Mouse (Mus musculus) forebrain, postnatal 0 days (tissue): ENCODE measurements around the gene Gm5767. TPM values are rescaled to one million over a fixed set of nuclear protein-coding genes. Genes with fewer than 3 reads are reported as not detected.

Experiments used
- ATAC-seq: fragments of 200-750 bp; cut with Nextera tagmentation; 2 replicates; pipeline ENCODE4 v1.8.0; 2017; ENCODE audit warnings: mild to moderate bottlenecking, moderate library complexity
- DNase-seq: peaks from one replicate; pipeline ENCODE4 v3.0.0-alpha.2; 2015
- H3K27ac ChIP-seq: fragments of 300-500 bp; sonication (generic); 2 replicates; pipeline ENCODE4 v1.5.1; 2014; ENCODE audit warnings: low read depth, mild to moderate bottlenecking, antibody characterized with exemption, low read length, moderate library complexity, mixed read lengths
- H3K27me3 ChIP-seq: fragments of 300-500 bp; sonication (generic); 2 replicates; pipeline ENCODE4 v1.6.1; 2014; ENCODE audit warnings: mild to moderate bottlenecking, low read length, mixed read lengths; ENCODE audit not compliant: insufficient read depth
- H3K36me3 ChIP-seq: fragments of 300-500 bp; sonication (generic); 2 replicates; pipeline ENCODE4 v1.6.1; 2014; ENCODE audit warnings: mild to moderate bottlenecking, moderate library complexity; ENCODE audit not compliant: insufficient read depth
- H3K4me1 ChIP-seq: fragments of 300-500 bp; sonication (generic); 2 replicates; pipeline ENCODE4 v1.6.1; 2014; ENCODE audit warnings: antibody characterized with exemption; ENCODE audit not compliant: insufficient read depth
- H3K4me2 ChIP-seq: fragments of 300-500 bp; sonication (generic); 2 replicates; pipeline ENCODE4 v1.6.1; 2014; ENCODE audit warnings: low read depth, mild to moderate bottlenecking, moderate library complexity
- H3K4me3 ChIP-seq: fragments of 300-500 bp; sonication (generic); 2 replicates; pipeline ENCODE4 v1.5.1; 2014; ENCODE audit warnings: low read depth, low read length, mixed read lengths
- H3K9ac ChIP-seq: fragments of 300-500 bp; sonication (generic); 2 replicates; pipeline ENCODE4 v1.6.1; 2014; ENCODE audit warnings: mild to moderate bottlenecking
- H3K9me3 ChIP-seq: fragments of 300-500 bp; sonication (generic); 2 replicates; pipeline ENCODE4 v1.6.1; 2016; ENCODE audit warnings: low read length
- CTCF ChIP-seq: sonication (generic); IDR thresholded peaks from 2 replicates; pipeline ENCODE4 v1.5.1; 2016; ENCODE audit warnings: antibody characterized with exemption, control low read depth, low read depth
- WGBS: fragments of 180-500 bp; shearing (Covaris S2); extraction: QIAGEN DNeasy Blood & Tissue Kit; methylation state at CpG from one replicate; pipeline ENCODE4 v1.1.7; 2014; 5-methylcytosine and 5-hydroxymethylcytosine counted together
- polyA plus RNA-seq: library from polyadenylated mRNA; unstranded; fragments of >200 nt; fragmentation: Nextera tagmentation; extraction: Ambion mirVana; gene quantifications from 2 replicates; pipeline ENCODE4 v1.2.1, GENCODE M21; 2015
- total RNA-seq: library from RNA; depleted of rRNA; stranded (reverse); fragments of >200 nt; gene quantifications from 2 replicates; pipeline ENCODE4 v1.2.3, GENCODE M21; 2014

Gm5767 gene
- total and polyA plus RNA-seq, 2 experiments from 2014 or later, result not detected

- ATAC-seq, result no peak
- Histone ChIP-seq H3K4me3 (no peak overlapping the region), H3K9me3 (no peaks in the 10 kb centered on the region), H3K9ac (no peak overlapping the region), H3K4me2 (no peak overlapping the region), H3K4me1 (no peaks in the 10 kb centered on the region), H3K36me3 (peaks cover 87% of the 10 kb centered on the region), H3K27me3 (no peaks in the 10 kb centered on the region), H3K27ac (no peak overlapping the region)
- TF ChIP-seq CTCF, result no peak
- WGBS, result 77% methylated on average over 3 of the region's 3 CpGs
- DNase-seq, result no peak
Measured at GRCm38 (mm10) chr16:8700586-8700985, 20.0 kb downstream of the Gm5767 start.

- no peak for TF ChIP-seq CTCF
- DNase-seq (no peak), ATAC-seq (no peak)
- 60% methylated on average over 9 of the region's 9 CpGs for WGBS
- H3K4me1 ChIP-seq, result no peaks in the 10 kb centered on the region
- no peak overlapping the region for H3K4me2 ChIP-seq
- no peak overlapping the region for H3K27ac ChIP-seq
- peaks cover 69% of the 10 kb centered on the region for H3K36me3 ChIP-seq
- no peaks in the 10 kb centered on the region for H3K27me3 ChIP-seq
- H3K9me3 ChIP-seq, result no peaks in the 10 kb centered on the region
- H3K4me3 ChIP-seq, result no peak overlapping the region
- H3K9ac ChIP-seq, result no peak overlapping the region
Measured at GRCm38 (mm10) chr16:8711998-8712397, 31.4 kb downstream of the Gm5767 start.

- ATAC-seq, result no peak
- no peaks in the 10 kb centered on the region for H3K9me3 ChIP-seq
- DNase-seq, result no peak
- H3K36me3 ChIP-seq, result peaks cover 41% of the 10 kb centered on the region
- H3K4me3 ChIP-seq, result no peak overlapping the region
- TF ChIP-seq CTCF, result no peak
- H3K27me3 ChIP-seq, result no peaks in the 10 kb centered on the region
- H3K4me1 ChIP-seq, result no peaks in the 10 kb centered on the region
- 78% methylated on average over 5 of the region's 5 CpGs for WGBS
- no peak overlapping the region for H3K9ac ChIP-seq
- no peak overlapping the region for H3K4me2 ChIP-seq
- no peak overlapping the region for H3K27ac ChIP-seq
Measured at GRCm38 (mm10) chr16:8714851-8715250, 34.3 kb downstream of the Gm5767 start.

GRCm38 (mm10) chr16:8715513-8716080 is 35.0 kb downstream of the Gm5767 start:
- TF ChIP-seq CTCF, result no peak

DNA sequence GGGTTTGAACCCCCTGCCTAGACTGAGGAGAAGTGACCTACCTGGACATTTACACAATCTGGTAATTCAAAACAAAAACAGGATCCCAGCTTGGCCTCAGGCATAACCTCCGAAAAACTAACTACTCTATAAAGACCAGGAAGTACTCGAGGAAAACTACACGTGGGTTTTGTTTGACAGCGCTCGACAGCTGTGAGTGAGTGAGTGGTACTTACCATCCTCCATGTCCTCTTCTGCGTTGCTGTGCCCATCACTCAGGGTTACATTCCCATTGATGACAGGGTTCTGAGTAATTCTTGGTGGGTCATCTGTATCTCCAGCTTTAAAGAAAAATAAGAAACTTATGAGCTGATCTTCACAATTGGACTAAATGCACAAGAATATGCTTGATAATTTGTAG is 35.7 kb downstream of the Gm5767 start:
- Histone ChIP-seq H3K4me3 (no peak overlapping the region), H3K4me2 (no peak overlapping the region), H3K4me1 (no peaks in the 10 kb centered on the region), H3K9ac (no peak overlapping the region), H3K27ac (no peak overlapping the region), H3K27me3 (no peaks in the 10 kb centered on the region), H3K36me3 (peaks cover 31% of the 10 kb centered on the region), H3K9me3 (no peaks in the 10 kb centered on the region)
- TF ChIP-seq CTCF, result no peak
- ATAC-seq (no peak), DNase-seq (no peak)
- WGBS, result 76% methylated on average over 6 of the region's 6 CpGs

More at GRCm38 (mm10) chr16:8715513-8716080, 35.0 kb downstream of the Gm5767 start:
- Histone ChIP-seq H3K36me3 (peaks cover 34% of the 10 kb centered on the region), H3K27me3 (no peaks in the 10 kb centered on the region), H3K4me2 (no peak overlapping the region), H3K27ac (no peak overlapping the region), H3K4me1 (no peaks in the 10 kb centered on the region), H3K9me3 (no peaks in the 10 kb centered on the region), H3K9ac (no peak overlapping the region), H3K4me3 (no peak overlapping the region)
- ATAC-seq (no peak), DNase-seq (no peak)
- WGBS, result 74% methylated on average over 10 of the region's 10 CpGs

GRCm38 (mm10) chr16:8717744-8718143 is 37.2 kb downstream of the Gm5767 start:
- no peak overlapping the region for H3K27ac ChIP-seq
- H3K9ac ChIP-seq, result no peak overlapping the region
- no peak overlapping the region for H3K4me2 ChIP-seq
- H3K4me3 ChIP-seq, result no peak overlapping the region
- WGBS, result 94% methylated on average over 10 of the region's 10 CpGs
- H3K36me3 ChIP-seq, result peaks cover 20% of the 10 kb centered on the region
- H3K9me3 ChIP-seq, result no peaks in the 10 kb centered on the region
- no peaks in the 10 kb centered on the region for H3K27me3 ChIP-seq
- no peak for DNase-seq
- no peak for ATAC-seq
- TF ChIP-seq CTCF, result no peak
- no peaks in the 10 kb centered on the region for H3K4me1 ChIP-seq

- 95% methylated on average over 4 of the region's 4 CpGs for WGBS
- Histone ChIP-seq H3K4me2 (no peak overlapping the region), H3K27me3 (no peaks in the 10 kb centered on the region), H3K9me3 (no peaks in the 10 kb centered on the region), H3K27ac (no peak overlapping the region), H3K36me3 (peaks cover 9% of the 10 kb centered on the region), H3K4me1 (no peaks in the 10 kb centered on the region), H3K4me3 (no peak overlapping the region), H3K9ac (no peak overlapping the region)
- no peak for ATAC-seq
- DNase-seq, result no peak
- TF ChIP-seq CTCF, result no peak
Measured at GRCm38 (mm10) chr16:8720447-8720846, 39.9 kb downstream of the Gm5767 start.
